Mouse (Mus musculus): ENCODE data around the gene Stk10.
"Not testable (repeated sequence)": the region's sequence is repeated elsewhere in the genome, so short reads cannot be mapped to it uniquely, and the experiment has no call there.

The Stk10 gene

GRCm38 (mm10) chr11:32601528-32602323 is 68.6 kb downstream of the Stk10 start:
- ATAC-seq (ENCODE audit: low TSS enrichment): no peak

- no peak for ATAC-seq (ENCODE audit: low TSS enrichment)
These were observed 71.6 kb downstream of the Stk10 start for GRCm38 (mm10) chr11:32604663-32605062.

- ATAC-seq (ENCODE audit: low TSS enrichment): no peak
These were observed 72.2 kb downstream of the Stk10 start for GRCm38 (mm10) chr11:32605131-32605860.

GRCm38 (mm10) chr11:32605907-32606306 is 72.8 kb downstream of the Stk10 start:
- no peak for ATAC-seq (ENCODE audit: low TSS enrichment)

GRCm38 (mm10) chr11:32607319-32607718 is 74.2 kb downstream of the Stk10 start:
- ATAC-seq (ENCODE audit: low TSS enrichment): no peak

GRCm38 (mm10) chr11:32610616-32611015 is 77.5 kb downstream of the Stk10 start:
- peak; percentile 42 for ATAC-seq (ENCODE audit: low TSS enrichment)

DNA sequence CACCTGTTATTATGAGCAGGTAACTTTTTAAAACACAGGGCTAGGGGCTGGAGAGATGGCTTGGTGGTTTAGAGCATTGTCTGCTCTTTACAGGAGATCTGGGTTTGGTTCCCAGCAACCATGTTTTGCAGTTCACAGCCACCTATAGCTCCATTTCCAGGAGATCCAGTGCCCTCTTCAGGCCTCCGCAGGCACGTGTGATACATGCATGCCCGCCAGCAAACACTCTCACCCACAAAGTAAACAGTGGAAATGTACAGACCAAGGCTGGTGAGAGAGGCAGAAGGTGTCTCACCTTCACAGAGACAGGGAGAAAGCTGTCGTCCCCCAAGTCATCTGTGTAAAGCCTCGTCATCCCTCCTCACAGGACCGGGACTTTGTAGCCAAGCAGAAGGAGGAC is 79.2 kb downstream of the Stk10 start:
- no peak for ATAC-seq (ENCODE audit: low TSS enrichment)

DNA sequence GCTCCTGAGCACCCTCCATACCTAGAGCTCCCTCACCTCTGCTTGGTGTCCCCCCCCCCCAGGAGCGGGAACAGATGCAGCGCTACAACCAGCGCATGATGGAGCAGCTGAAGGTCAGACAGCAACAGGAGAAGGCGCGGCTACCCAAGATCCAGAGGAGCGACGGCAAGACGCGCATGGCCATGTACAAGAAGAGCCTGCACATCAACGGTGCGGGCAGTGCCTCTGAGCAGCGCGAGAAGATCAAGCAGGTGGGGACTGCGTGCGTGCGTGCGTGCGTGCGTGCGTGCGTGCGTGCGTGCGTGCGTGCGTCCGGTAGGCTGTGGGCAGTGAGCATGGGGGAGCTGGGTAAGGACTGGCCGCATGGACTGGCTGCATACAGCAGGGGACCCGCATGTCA is 81.4 kb downstream of the Stk10 start:
- no peak for ATAC-seq (ENCODE audit: low TSS enrichment)

DNA sequence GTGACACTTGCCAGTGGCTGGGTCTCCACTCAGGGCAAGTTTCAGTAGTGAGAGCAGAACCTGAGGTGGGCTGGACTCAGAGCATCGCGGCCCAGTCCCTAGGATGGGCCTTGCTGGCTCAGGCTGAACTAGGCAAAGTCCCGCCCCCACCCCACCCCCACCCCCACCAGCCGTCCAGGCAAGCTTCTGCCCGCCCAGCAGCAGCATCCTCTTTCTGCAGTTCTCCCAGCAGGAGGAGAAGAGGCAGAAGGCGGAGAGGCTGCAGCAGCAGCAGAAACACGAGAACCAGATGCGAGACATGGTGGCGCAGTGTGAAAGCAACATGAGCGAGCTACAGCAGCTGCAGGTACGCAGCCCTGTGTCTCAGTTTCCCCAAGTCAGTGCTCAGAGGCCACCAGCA is 82.5 kb downstream of the Stk10 start:
- peak; percentile 29; the same call in 1 of the 2 replicates for ATAC-seq (ENCODE audit: low TSS enrichment)

- ATAC-seq (ENCODE audit: low TSS enrichment): no peak
These were observed 83.0 kb downstream of the Stk10 start for GRCm38 (mm10) chr11:32616091-32616490.

GRCm38 (mm10) chr11:32618036-32618435 is 84.9 kb downstream of the Stk10 start:
- ATAC-seq (ENCODE audit: low TSS enrichment): no peak

DNA sequence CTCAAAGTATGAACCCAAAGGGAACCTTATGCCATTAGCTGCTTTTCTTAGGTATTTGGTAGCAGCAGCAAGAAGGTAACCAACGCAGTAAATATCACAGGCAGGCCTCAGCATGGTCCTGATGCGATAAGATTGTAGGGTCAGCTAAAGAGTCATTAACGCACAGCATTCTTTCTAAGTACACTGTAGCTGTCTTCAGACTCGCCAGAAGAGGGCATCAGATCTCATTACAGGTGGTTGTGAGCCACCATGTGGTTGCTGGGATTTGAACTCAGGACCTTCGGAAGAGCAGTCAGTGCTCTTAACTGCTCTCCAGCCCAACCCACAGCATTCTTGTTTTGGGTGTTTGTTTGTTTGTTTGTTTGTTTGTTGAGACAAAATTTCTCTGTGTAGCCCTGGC is 85.5 kb downstream of the Stk10 start:
- ATAC-seq (ENCODE audit: low TSS enrichment): not testable (repeated sequence)

DNA sequence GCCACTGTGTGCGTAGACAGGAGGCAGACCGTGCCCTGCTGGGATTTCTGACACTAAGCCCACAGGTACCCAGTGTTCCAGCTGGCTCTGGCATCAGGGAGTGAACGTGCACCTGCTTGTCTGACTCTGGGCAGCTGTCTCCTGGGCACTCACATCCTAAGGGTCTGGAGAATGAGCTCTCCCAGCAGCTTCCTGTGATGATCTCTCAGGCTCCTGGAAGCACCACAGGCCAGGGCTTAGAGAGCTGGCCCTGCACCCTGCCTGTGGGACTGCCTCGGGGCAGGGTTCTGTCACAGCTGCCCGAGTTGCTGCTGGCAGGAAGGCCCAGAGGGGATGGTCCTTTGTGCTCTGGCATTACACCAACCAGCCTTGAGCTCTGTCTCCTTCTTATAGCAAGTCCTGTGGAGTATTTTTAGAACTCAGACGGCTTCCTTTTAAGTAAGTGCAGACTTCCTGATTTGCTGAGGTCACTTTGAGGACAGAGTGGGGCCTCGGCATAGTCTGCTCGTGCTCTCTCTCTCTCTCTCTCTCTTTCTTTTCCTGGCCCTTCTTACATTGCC is 86.2 kb downstream of the Stk10 start:
- peak; percentile 45 for ATAC-seq (ENCODE audit: low TSS enrichment)

- ATAC-seq (ENCODE audit: low TSS enrichment): no peak
These were observed 86.9 kb downstream of the Stk10 start for GRCm38 (mm10) chr11:32619866-32620456.

DNA sequence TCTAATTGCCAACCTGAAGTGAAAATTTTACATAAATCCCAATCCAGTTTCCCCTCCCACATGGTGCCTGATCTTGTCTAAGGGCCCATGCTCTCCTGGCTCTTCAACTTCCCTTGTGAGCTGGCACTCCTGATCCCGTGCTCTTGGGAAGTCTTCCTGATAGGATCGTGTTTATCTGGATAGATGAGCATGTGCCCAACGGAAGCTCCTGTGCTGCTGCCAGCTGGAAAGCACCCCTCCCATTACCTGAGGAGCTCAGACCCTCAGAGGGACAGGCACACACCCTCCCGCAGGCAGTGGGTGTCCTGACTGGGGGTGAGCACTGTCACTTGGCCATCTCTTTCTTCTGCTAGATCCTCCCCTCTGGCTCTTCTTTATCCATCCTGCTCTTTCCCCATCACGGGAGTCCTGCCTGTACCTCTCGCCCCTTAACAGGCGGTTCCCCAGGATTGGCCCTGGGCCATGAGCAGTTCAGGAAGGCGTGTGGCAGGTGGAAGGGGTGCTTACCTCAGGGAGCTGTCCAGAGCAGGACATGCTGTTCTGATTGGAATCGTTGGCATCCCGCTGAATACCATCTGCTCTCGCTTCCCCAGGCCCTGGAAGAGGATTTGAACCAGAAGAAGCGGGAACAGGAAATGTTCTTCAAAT is 88.8 kb downstream of the Stk10 start:
- no peak for ATAC-seq (ENCODE audit: low TSS enrichment)

GRCm38 (mm10) chr11:32622479-32623190 is 89.5 kb downstream of the Stk10 start:
- ATAC-seq (ENCODE audit: low TSS enrichment): no peak

DNA sequence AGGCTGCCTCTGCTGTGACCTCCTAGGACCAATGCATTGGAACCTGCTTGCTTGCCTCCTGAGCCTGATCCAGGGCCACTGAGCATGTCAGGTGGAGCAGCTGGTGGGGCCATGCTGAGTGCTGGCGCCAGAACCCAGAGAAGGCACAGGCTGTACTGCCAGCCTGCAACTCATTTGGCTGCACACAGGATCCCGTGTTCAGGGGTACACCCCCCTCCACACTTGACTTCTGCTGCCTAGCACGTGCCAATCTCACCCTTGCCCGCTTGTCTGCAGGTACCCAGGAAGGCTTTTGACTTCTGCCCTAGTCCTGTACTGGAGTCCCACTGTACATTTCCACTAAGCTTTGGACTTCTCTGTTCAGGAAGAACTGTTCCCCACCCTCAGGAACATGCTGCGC is 90.1 kb downstream of the Stk10 start:
- ATAC-seq (ENCODE audit: low TSS enrichment): peak; percentile 29; the same call in 1 of the 2 replicates

GRCm38 (mm10) chr11:32623912-32624311 is 90.8 kb downstream of the Stk10 start:
- no peak for ATAC-seq (ENCODE audit: low TSS enrichment)

- ATAC-seq (ENCODE audit: low TSS enrichment): peak; percentile 72; the same call in 1 of the 2 replicates
These were observed 92.6 kb downstream of the Stk10 start for GRCm38 (mm10) chr11:32625677-32626076.

GRCm38 (mm10) chr11:32626079-32626478 is 93.0 kb downstream of the Stk10 start:
- ATAC-seq (ENCODE audit: low TSS enrichment): no peak

GRCm38 (mm10) chr11:32627900-32628299 is 94.8 kb downstream of the Stk10 start:
- no peak for ATAC-seq (ENCODE audit: low TSS enrichment)

Measured in frontal cortex, adult (tissue).